In genomic region chr4:127640251-127641085, GRCm38 (mm10) we compare ENCODE assay signal across 8 mouse cellular contexts.
A peak's percentile ranks its signal among the peaks of the same experiment; 100 is the strongest.
DNase-seq lines count a peak whose midpoint lies in the region; ATAC-seq and TF ChIP-seq lines count a peak whose summit lies in the region.

No protein-coding gene starts in this region.

- TF ChIP-seq CTCF in kidney, adult 2 months (conservative IDR thresholded peaks at IDR 0.05; ENCODE audit: insufficient read depth, insufficient read length, low read depth, low read length), result no peak
- no peak for TF ChIP-seq CTCF in olfactory bulb, adult 2 months (IDR thresholded peaks at IDR 0.05; ENCODE audit: insufficient read depth, low read depth, low read length)

- ATAC-seq in kidney, embryonic 15.5 days (replicated peaks; ENCODE audit: low FRiP score), result peak; percentile 64
- no peak for ATAC-seq in erythroblast, adult 5-6 weeks (replicated peaks; ENCODE audit: low FRiP score, poor library complexity, severe bottlenecking)
- ATAC-seq in liver, embryonic 11.5 days (replicated peaks; ENCODE audit: low FRiP score), result no peak

- no peak for TF ChIP-seq POLR2A in kidney, adult 2 months (IDR thresholded peaks at IDR 0.05; ENCODE audit: low read depth, low read length)
- no peak for TF ChIP-seq POLR2A in olfactory bulb, adult 2 months (IDR thresholded peaks at IDR 0.05; ENCODE audit: insufficient read depth, low read depth, low read length)

- no peaks in the 10 kb centered on the region for H3K9me3 ChIP-seq in kidney, embryonic 15.5 days (replicated peaks)
- no peaks in the 10 kb centered on the region for H3K9me3 ChIP-seq in liver, embryonic 11.5 days (ENCODE audit: control insufficient read depth, low read length)

- no peaks in the 10 kb centered on the region for H3K36me3 ChIP-seq in kidney, embryonic 15.5 days
- no peaks in the 10 kb centered on the region for H3K36me3 ChIP-seq in kidney, adult 2 months (ENCODE audit: control insufficient read depth, insufficient read depth, low read length)
- no peaks in the 10 kb centered on the region for H3K36me3 ChIP-seq in liver, embryonic 11.5 days (ENCODE audit: control insufficient read depth, insufficient read depth, low read length)

- WGBS in kidney, embryonic 15.5 days, result 50% methylated on average over 14 of the region's 14 CpGs
- WGBS in kidney, adult 2 months, result 50% methylated on average over 14 of the region's 14 CpGs
- 21% methylated on average over 14 of the region's 14 CpGs for WGBS in olfactory bulb, adult 2 months
- 52% methylated on average over 14 of the region's 14 CpGs for WGBS in liver, embryonic 11.5 days

- no peak for DNase-seq in kidney, adult 2 months
- DNase-seq in frontal cortex, adult 2 months (ENCODE audit: extremely low spot score in 1 of 2, low spot score in 1 of 2), result peak; percentile 61 to 70
- peak; percentile 38 to 74 for DNase-seq in left cerebral cortex, adult 9 months (ENCODE audit: low spot score in 2 of 2)
- no peak for DNase-seq in liver, embryonic 11.5 days (ENCODE audit: low spot score)
- no peak for DNase-seq in heart, adult 11 months

- H3K4me3 ChIP-seq in kidney, embryonic 15.5 days (replicated peaks), result no peak overlapping the region
- H3K4me3 ChIP-seq in kidney, adult 2 months (ENCODE audit: insufficient read depth, low read depth, low read length), result no peak overlapping the region
- H3K4me3 ChIP-seq in olfactory bulb, adult 2 months (ENCODE audit: insufficient read depth, low read depth, low read length), result no peak overlapping the region
- no peak overlapping the region for H3K4me3 ChIP-seq in liver, embryonic 11.5 days (ENCODE audit: low read depth, low read length)

- H3K4me2 ChIP-seq in kidney, embryonic 15.5 days, result no peak overlapping the region
- H3K4me2 ChIP-seq in liver, embryonic 11.5 days, result no peak overlapping the region

- H3K27ac ChIP-seq in kidney, embryonic 15.5 days, result peak overlapping the region; percentile 14; the same call in 1 of the 2 replicates
- no peak overlapping the region for H3K27ac ChIP-seq in kidney, adult 2 months (ENCODE audit: insufficient read depth, low read depth, low read length)
- H3K27ac ChIP-seq in olfactory bulb, adult 2 months (ENCODE audit: insufficient read depth, low read depth, low read length), result peak overlapping the region; percentile 52
- H3K27ac ChIP-seq in liver, embryonic 11.5 days (ENCODE audit: low read depth, low read length), result no peak overlapping the region

- H3K9ac ChIP-seq in kidney, embryonic 15.5 days, result no peak overlapping the region
- H3K9ac ChIP-seq in liver, embryonic 11.5 days (ENCODE audit: low read depth, low read length), result no peak overlapping the region

- no peaks in the 10 kb centered on the region for H3K27me3 ChIP-seq in kidney, embryonic 15.5 days
- H3K27me3 ChIP-seq in kidney, adult 2 months (replicated peaks; ENCODE audit: control insufficient read depth, insufficient read depth, low read length), result no peaks in the 10 kb centered on the region
- H3K27me3 ChIP-seq in liver, embryonic 11.5 days (replicated peaks; ENCODE audit: control insufficient read depth, insufficient read depth, low read length), result no peaks in the 10 kb centered on the region

- H3K4me1 ChIP-seq in kidney, embryonic 15.5 days, result peaks cover 8% of the 10 kb centered on the region
- H3K4me1 ChIP-seq in kidney, adult 2 months (ENCODE audit: control insufficient read depth, insufficient read depth, low read length), result no peaks in the 10 kb centered on the region
- peaks cover 28% of the 10 kb centered on the region for H3K4me1 ChIP-seq in olfactory bulb, adult 2 months (ENCODE audit: control insufficient read depth, insufficient read depth, low read length)
- no peaks in the 10 kb centered on the region; the same call in 1 of the 2 replicates for H3K4me1 ChIP-seq in liver, embryonic 11.5 days (replicated peaks; ENCODE audit: control insufficient read depth, insufficient read depth, low read length)

Comparison
In these comparisons a context has a peak if more than half of its experiments do, and no peak if none do; other contexts are left out.
1. H3K27ac ChIP-seq: peak in kidney, embryonic 15.5 days (single experiment) and olfactory bulb, adult 2 months (single experiment); none in kidney, adult 2 months (single experiment) and liver, embryonic 11.5 days (single experiment).
2. DNase-seq: peak in frontal cortex, adult 2 months (2 of 2) and left cerebral cortex, adult 9 months (2 of 2); none in kidney, adult 2 months (single experiment), liver, embryonic 11.5 days (single experiment) and heart, adult 11 months (single experiment).